Mouse (Mus musculus): ENCODE results near the gene Itgb5. TPM values are rescaled to one million over a fixed set of nuclear protein-coding genes. Genes with fewer than 3 reads are reported as not detected.

The Itgb5 gene
- polyA plus RNA-seq, 1 experiment from 2014 or later, result 77.9 TPM

GRCm38 (mm10) chr16:33797860-33798259 is 31.6 kb upstream of the Itgb5 start:
- Histone ChIP-seq H3K27ac (no peak overlapping the region), H3K4me2 (no peak overlapping the region), H3K9ac (replicated peaks) (no peak overlapping the region), H3K36me3 (no peaks in the 10 kb centered on the region), H3K4me1 (replicated peaks) (no peaks in the 10 kb centered on the region), H3K27me3 (no peaks in the 10 kb centered on the region), H3K9me3 (no peaks in the 10 kb centered on the region), H3K4me3 (replicated peaks) (no peak overlapping the region)
- 45% methylated on average over 5 of the region's 5 CpGs for WGBS
- no peak for ATAC-seq (ENCODE audit: insufficient number of reproducible peaks, insufficient read depth, low FRiP score, low TSS enrichment, low read depth)

GRCm38 (mm10) chr16:33810002-33810401 is 19.5 kb upstream of the Itgb5 start:
- no peaks in the 10 kb centered on the region for H3K27me3 ChIP-seq
- no peaks in the 10 kb centered on the region for H3K36me3 ChIP-seq
- no peak overlapping the region for H3K27ac ChIP-seq
- H3K9ac ChIP-seq (replicated peaks), result no peak overlapping the region
- H3K4me3 ChIP-seq (replicated peaks), result no peak overlapping the region
- WGBS, result 71% methylated on average over 3 of the region's 3 CpGs
- H3K9me3 ChIP-seq, result peaks cover 14% of the 10 kb centered on the region; the same call in 1 of the 2 replicates
- no peak for ATAC-seq (ENCODE audit: insufficient number of reproducible peaks, insufficient read depth, low FRiP score, low TSS enrichment, low read depth)
- H3K4me2 ChIP-seq, result no peak overlapping the region
- no peaks in the 10 kb centered on the region for H3K4me1 ChIP-seq (replicated peaks)

GRCm38 (mm10) chr16:33818413-33819165 is 10.9 kb upstream of the Itgb5 start:
- no peak overlapping the region for H3K27ac ChIP-seq

GRCm38 (mm10) chr16:33820269-33821178 is 8.9 kb upstream of the Itgb5 start:
- Histone ChIP-seq H3K27me3 (peaks cover 12% of the 10 kb centered on the region), H3K4me3 (replicated peaks) (no peak overlapping the region), H3K9ac (replicated peaks) (no peak overlapping the region), H3K4me2 (no peak overlapping the region), H3K27ac (no peak overlapping the region), H3K9me3 (no peaks in the 10 kb centered on the region), H3K4me1 (replicated peaks) (peaks cover 7% of the 10 kb centered on the region; the same call in 1 of the 2 replicates), H3K36me3 (no peaks in the 10 kb centered on the region)
- 20% methylated on average over 17 of the region's 17 CpGs for WGBS
- no peak for ATAC-seq (ENCODE audit: insufficient number of reproducible peaks, insufficient read depth, low FRiP score, low TSS enrichment, low read depth)

More at GRCm38 (mm10) chr16:33818413-33819165, 10.9 kb upstream of the Itgb5 start:
- Histone ChIP-seq H3K36me3 (no peaks in the 10 kb centered on the region), H3K9ac (replicated peaks) (no peak overlapping the region), H3K4me2 (no peak overlapping the region), H3K4me1 (replicated peaks) (peaks cover 7% of the 10 kb centered on the region; the same call in 1 of the 2 replicates), H3K4me3 (replicated peaks) (no peak overlapping the region), H3K27me3 (peaks cover 12% of the 10 kb centered on the region), H3K9me3 (no peaks in the 10 kb centered on the region)
- WGBS, result 88% methylated on average over 7 of the region's 7 CpGs
- no peak for ATAC-seq (ENCODE audit: insufficient number of reproducible peaks, insufficient read depth, low FRiP score, low TSS enrichment, low read depth)

DNA sequence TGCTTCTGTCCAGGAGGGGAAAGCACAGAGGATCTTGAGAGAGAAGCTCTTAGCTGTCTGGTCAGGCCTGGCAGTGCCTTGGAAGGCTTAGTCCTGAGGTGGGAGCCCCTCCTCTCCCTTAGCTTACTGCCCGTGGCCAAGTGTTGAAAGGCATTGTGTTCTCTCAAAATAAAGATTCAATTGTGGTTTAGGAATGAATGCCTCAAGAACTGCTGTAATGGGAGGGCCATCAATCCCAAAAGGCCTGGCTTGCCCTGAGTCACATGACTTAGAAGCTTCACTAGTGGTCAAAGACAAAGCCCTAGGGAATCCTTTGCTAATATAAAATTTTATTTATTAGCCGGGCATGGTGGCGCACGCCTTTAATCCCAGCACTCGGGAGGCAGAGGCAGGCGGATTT is 4.9 kb upstream of the Itgb5 start:
- Histone ChIP-seq H3K36me3 (no peaks in the 10 kb centered on the region), H3K4me3 (replicated peaks) (no peak overlapping the region)
- WGBS, result 86% methylated on average over 6 of the region's 6 CpGs

GRCm38 (mm10) chr16:33828496-33828895 is 969 bp upstream of the Itgb5 start:
- H3K9me3 ChIP-seq, result no peaks in the 10 kb centered on the region
- no peak overlapping the region for H3K4me3 ChIP-seq (replicated peaks)
- peaks cover 32% of the 10 kb centered on the region for H3K4me1 ChIP-seq (replicated peaks)
- 87% methylated on average over 7 of the region's 7 CpGs for WGBS
- no peak overlapping the region for H3K27ac ChIP-seq
- H3K4me2 ChIP-seq, result peak overlapping the region; percentile 80; the same call in 1 of the 2 replicates
- no peaks in the 10 kb centered on the region for H3K36me3 ChIP-seq
- H3K9ac ChIP-seq (replicated peaks), result no peak overlapping the region
- ATAC-seq (ENCODE audit: insufficient number of reproducible peaks, insufficient read depth, low FRiP score, low TSS enrichment, low read depth), result no peak
- H3K27me3 ChIP-seq, result no peaks in the 10 kb centered on the region

More for the DNA sequence above, 4.9 kb upstream of the Itgb5 start:
- Histone ChIP-seq H3K9me3 (no peaks in the 10 kb centered on the region), H3K27me3 (peaks cover 7% of the 10 kb centered on the region), H3K27ac (no peak overlapping the region), H3K4me2 (no peak overlapping the region), H3K4me1 (replicated peaks) (peaks cover 20% of the 10 kb centered on the region), H3K9ac (replicated peaks) (no peak overlapping the region)
- no peak for ATAC-seq (ENCODE audit: insufficient number of reproducible peaks, insufficient read depth, low FRiP score, low TSS enrichment, low read depth)

DNA sequence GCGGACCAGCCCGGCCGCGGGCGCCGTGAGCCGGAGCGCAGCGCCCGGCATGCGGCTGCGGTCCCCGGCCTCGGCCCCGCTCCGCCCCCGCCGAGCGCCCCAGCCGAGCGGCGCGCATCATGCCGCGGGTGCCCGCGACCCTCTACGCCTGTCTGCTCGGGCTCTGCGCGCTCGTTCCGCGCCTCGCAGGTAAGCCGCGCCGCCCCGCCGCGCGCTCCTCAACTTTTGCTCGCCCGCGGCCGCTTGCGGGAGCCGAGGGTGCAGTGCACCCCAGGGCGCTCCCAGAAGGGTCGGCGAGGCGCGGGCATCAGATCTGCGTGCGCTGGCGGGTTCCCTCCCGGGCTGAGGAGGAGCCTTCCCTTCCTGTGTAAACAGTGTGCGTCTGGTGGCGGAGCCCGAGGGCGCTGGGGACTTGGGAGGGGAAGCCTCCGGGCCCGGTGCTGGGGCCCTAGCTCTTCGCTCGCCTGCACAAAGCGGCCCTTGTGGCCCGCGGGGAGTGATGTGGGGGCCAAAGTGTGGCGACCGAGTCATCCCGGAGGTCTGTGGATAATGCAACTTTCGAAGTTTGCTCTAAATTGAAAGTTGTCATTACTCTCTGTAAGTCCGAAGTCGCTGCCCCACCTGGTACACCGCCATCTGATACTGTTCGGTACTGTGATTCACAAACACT is 512 bp downstream of the Itgb5 start:
- H3K9ac ChIP-seq (replicated peaks), result peak overlapping the region; percentile 91
- peak overlapping the region; percentile 80 for H3K4me2 ChIP-seq
- H3K9me3 ChIP-seq, result no peaks in the 10 kb centered on the region
- WGBS, result under 1% methylated on average over 74 of the region's 76 CpGs
- peaks cover 47% of the 10 kb centered on the region for H3K4me1 ChIP-seq (replicated peaks)
- no peaks in the 10 kb centered on the region for H3K27me3 ChIP-seq
- H3K27ac ChIP-seq, result peak overlapping the region; percentile 92
- peak; percentile 67 for ATAC-seq (ENCODE audit: insufficient number of reproducible peaks, insufficient read depth, low FRiP score, low TSS enrichment, low read depth)
- peak overlapping the region; percentile 88 for H3K4me3 ChIP-seq (replicated peaks)
- no peaks in the 10 kb centered on the region for H3K36me3 ChIP-seq

DNA sequence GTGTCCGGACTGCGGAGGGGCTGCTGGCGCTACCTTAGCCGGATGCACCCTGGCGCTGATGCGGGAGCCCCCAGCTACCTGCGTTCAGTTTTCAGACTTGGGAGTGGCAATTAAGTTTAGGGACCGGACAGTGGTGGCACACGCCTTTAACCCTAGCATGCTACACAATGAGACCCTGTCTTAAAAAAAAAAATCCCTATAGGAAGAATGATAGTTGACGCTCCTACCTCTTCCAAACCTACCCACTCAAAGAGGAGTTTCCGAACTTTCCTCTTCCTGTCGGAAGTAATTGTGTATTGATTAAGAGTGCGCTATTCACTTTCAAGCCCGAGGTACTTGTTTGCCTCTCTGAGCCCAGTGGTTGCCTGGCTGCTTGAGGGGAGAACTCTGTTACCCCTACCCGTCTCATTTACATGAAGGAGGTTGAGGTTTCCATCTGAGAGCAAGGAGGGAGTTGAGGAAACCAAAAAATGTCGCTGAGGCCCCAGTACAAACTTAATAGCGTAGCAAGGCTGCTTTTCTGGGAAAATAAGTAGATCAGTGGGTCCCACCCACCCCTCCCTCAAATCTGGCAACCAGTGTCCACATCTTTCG is 1.1 kb downstream of the Itgb5 start:
- peak overlapping the region; percentile 80 for H3K4me2 ChIP-seq
- H3K4me1 ChIP-seq (replicated peaks), result peaks cover 51% of the 10 kb centered on the region
- H3K27ac ChIP-seq, result peak overlapping the region; percentile 92
- H3K9me3 ChIP-seq, result no peaks in the 10 kb centered on the region
- H3K27me3 ChIP-seq, result no peaks in the 10 kb centered on the region
- WGBS, result 1% methylated on average over 18 of the region's 18 CpGs
- peak overlapping the region; percentile 91 for H3K9ac ChIP-seq (replicated peaks)
- no peaks in the 10 kb centered on the region for H3K36me3 ChIP-seq
- ATAC-seq (ENCODE audit: insufficient number of reproducible peaks, insufficient read depth, low FRiP score, low TSS enrichment, low read depth), result no peak
- H3K4me3 ChIP-seq (replicated peaks), result peak overlapping the region; percentile 88

DNA sequence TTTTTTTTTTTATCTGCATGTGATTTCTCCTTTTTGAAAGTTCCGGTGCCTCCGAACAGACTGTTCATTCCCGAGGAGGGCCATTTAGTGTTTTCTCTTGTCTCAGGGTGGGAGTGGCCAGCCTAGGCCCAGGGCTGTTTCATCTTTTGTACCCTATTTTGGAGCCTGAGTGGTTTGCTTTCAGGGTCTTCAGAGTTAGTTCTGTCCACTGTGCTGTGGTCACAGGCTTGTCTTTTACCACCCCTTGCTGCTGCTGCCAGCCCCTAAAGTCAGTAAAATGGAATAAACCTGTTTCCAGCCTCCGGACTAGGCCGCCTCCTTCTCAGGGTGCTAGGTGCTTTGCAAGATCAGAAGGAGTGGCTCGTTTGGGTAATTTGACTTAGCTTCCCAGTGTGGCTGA is 2.6 kb downstream of the Itgb5 start:
- no peaks in the 10 kb centered on the region for H3K9me3 ChIP-seq
- H3K9ac ChIP-seq (replicated peaks), result no peak overlapping the region
- ATAC-seq (ENCODE audit: insufficient number of reproducible peaks, insufficient read depth, low FRiP score, low TSS enrichment, low read depth), result no peak
- peaks cover 55% of the 10 kb centered on the region for H3K4me1 ChIP-seq (replicated peaks)
- peak overlapping the region; percentile 94 for H3K27ac ChIP-seq
- peak overlapping the region; percentile 65 for H3K4me2 ChIP-seq
- no peaks in the 10 kb centered on the region for H3K36me3 ChIP-seq
- H3K27me3 ChIP-seq, result no peaks in the 10 kb centered on the region
- H3K4me3 ChIP-seq (replicated peaks), result peak overlapping the region; percentile 30
- 42% methylated on average over 6 of the region's 6 CpGs for WGBS

DNA sequence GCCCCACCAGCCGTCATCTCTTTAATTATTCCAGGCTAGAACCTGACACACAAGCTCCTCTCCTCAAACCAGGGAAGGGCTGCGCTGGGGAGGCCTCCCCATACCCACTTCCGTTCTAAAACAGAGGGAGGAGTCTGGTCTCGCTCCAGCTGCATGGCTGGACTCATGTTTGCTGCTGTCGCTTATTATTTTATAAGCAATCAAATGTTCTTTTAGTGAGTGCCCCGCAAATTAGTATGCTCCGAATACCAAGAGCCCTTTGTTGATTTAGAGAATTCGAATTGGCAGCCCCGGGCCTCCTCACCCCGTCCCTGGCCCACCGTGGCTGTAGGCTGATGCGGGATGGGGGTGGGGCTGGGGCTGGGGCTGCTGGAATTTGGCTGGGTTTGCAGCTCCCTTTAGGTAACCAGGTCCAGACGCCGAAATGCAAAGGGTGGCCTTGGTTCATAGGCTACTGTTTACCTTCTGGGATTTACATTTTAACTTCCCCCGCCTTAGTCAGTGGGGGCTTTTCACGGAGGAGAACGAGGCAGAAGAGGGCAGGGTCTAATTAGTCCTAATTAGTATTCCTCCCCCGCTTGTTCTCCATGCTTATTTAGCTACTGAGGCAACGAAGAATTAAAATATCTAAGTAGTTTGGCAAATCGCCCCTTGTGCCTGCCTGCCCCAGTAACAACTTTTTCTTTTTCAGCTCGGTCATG is 3.4 kb downstream of the Itgb5 start:
- Histone ChIP-seq H3K36me3 (no peaks in the 10 kb centered on the region), H3K27me3 (no peaks in the 10 kb centered on the region), H3K9ac (replicated peaks) (peak overlapping the region; percentile 37; the same call in 1 of the 2 replicates), H3K9me3 (no peaks in the 10 kb centered on the region), H3K4me3 (replicated peaks) (peak overlapping the region; percentile 30), H3K27ac (peak overlapping the region; percentile 94), H3K4me2 (peak overlapping the region; percentile 65), H3K4me1 (replicated peaks) (peaks cover 58% of the 10 kb centered on the region)
- 1% methylated on average over 21 of the region's 21 CpGs for WGBS
- peak; percentile 60; the same call in 1 of the 2 replicates for ATAC-seq (ENCODE audit: insufficient number of reproducible peaks, insufficient read depth, low FRiP score, low TSS enrichment, low read depth)

Measured in limb, embryonic 12.5 days (tissue).